Mouse (Mus musculus) lung, postnatal 0 days (tissue): ENCODE data around the gene Stag2. TPM values are rescaled to one million over a fixed set of nuclear protein-coding genes. Genes with fewer than 3 reads are reported as not detected.

Experiments used
- ATAC-seq: fragments of 200-750 bp; cut with Nextera tagmentation; 2 replicates; pipeline ENCODE4 v1.8.0; 2017; ENCODE audit warnings: moderate library complexity
- DNase-seq: peaks from one replicate; pipeline ENCODE4 v3.0.0-alpha.2; 2016; ENCODE audit warnings: low spot score
- H3K27ac ChIP-seq: fragments of 300-500 bp; sonication (generic); 2 replicates; pipeline ENCODE4 v1.5.1; 2014; ENCODE audit warnings: antibody characterized with exemption, mild to moderate bottlenecking, low read length, mixed read lengths
- H3K27me3 ChIP-seq: fragments of 300-500 bp; sonication (generic); replicated peaks from 2 replicates; pipeline ENCODE4 v1.6.1; 2014; ENCODE audit warnings: low read length, mixed read lengths; ENCODE audit not compliant: insufficient read depth
- H3K36me3 ChIP-seq: fragments of 300-500 bp; sonication (generic); 2 replicates; pipeline ENCODE4 v1.6.1; 2014; ENCODE audit warnings: low read length, mixed read lengths; ENCODE audit not compliant: insufficient read depth
- H3K4me1 ChIP-seq: fragments of 300-500 bp; sonication (generic); 2 replicates; pipeline ENCODE4 v1.6.1; 2014; ENCODE audit warnings: antibody characterized with exemption, low read depth, low read length, mixed read lengths; ENCODE audit not compliant: insufficient read depth
- H3K4me2 ChIP-seq: fragments of 300-500 bp; sonication (generic); replicated peaks from 2 replicates; pipeline ENCODE4 v1.6.1; 2014; ENCODE audit warnings: low read depth, mild to moderate bottlenecking, low read length, moderate library complexity, mixed read lengths
- H3K4me3 ChIP-seq: fragments of 300-500 bp; sonication (generic); 2 replicates; pipeline ENCODE4 v1.5.1; 2014; ENCODE audit warnings: low read depth, low read length
- H3K9ac ChIP-seq: fragments of 300-500 bp; sonication (generic); replicated peaks from 2 replicates; pipeline ENCODE4 v1.6.1; 2014; ENCODE audit warnings: low read depth, mild to moderate bottlenecking
- H3K9me3 ChIP-seq: fragments of 300-500 bp; sonication (generic); 2 replicates; pipeline ENCODE4 v1.6.1; 2016; ENCODE audit warnings: low read length, mixed read lengths
- CTCF ChIP-seq: IDR thresholded peaks from 2 replicates; pipeline ENCODE4 v1.5.1; 2016; ENCODE audit warnings: antibody characterized with exemption, mild to moderate bottlenecking
- EP300 ChIP-seq: IDR thresholded peaks from 2 replicates; pipeline ENCODE4 v1.6.1; 2016; ENCODE audit warnings: antibody characterized with exemption, mild to moderate bottlenecking, control low read depth
- WGBS: fragments of 180-500 bp; shearing (Covaris S2); extraction: QIAGEN DNeasy Blood & Tissue Kit; methylation state at CpG from one replicate; pipeline ENCODE4 v1.1.7; 2014; 5-methylcytosine and 5-hydroxymethylcytosine counted together
- polyA plus RNA-seq: library from polyadenylated mRNA; unstranded; fragments of >200 nt; fragmentation: Nextera tagmentation; extraction: Ambion mirVana; gene quantifications from 2 replicates; pipeline ENCODE4 v1.2.1, GENCODE M21; 2015

The Stag2 gene
- polyA plus RNA-seq, 1 experiment from 2014 or later = 26.8 TPM

GRCm38 (mm10) chrX:42202482-42202881 is 53.4 kb downstream of the Stag2 start:
- Histone ChIP-seq H3K4me3 (no peak overlapping the region), H3K27ac (no peak overlapping the region), H3K36me3 (peaks cover 3% of the 10 kb centered on the region; the same call in 1 of the 2 replicates), H3K4me1 (no peaks in the 10 kb centered on the region), H3K27me3 (no peaks in the 10 kb centered on the region), H3K9me3 (no peaks in the 10 kb centered on the region), H3K9ac (no peak overlapping the region), H3K4me2 (no peak overlapping the region)
- ATAC-seq = no peak
- TF ChIP-seq CTCF = no peak
- TF ChIP-seq EP300 = no peak
- no peak for DNase-seq
- WGBS = 85% methylated on average over 4 of the region's 4 CpGs

GRCm38 (mm10) chrX:42215742-42216141 is 66.6 kb downstream of the Stag2 start:
- WGBS = 81% methylated on average over 1 of the region's 1 CpGs
- ATAC-seq = no peak
- Histone ChIP-seq H3K4me1 (no peaks in the 10 kb centered on the region), H3K9ac (no peak overlapping the region), H3K36me3 (no peaks in the 10 kb centered on the region), H3K4me3 (no peak overlapping the region), H3K27me3 (no peaks in the 10 kb centered on the region), H3K9me3 (no peaks in the 10 kb centered on the region), H3K4me2 (no peak overlapping the region), H3K27ac (no peak overlapping the region)
- no peak for TF ChIP-seq EP300
- no peak for TF ChIP-seq CTCF
- DNase-seq = no peak

- no peak overlapping the region for H3K27ac ChIP-seq
- H3K9ac ChIP-seq = no peak overlapping the region
- no peak for TF ChIP-seq CTCF
- no peak for TF ChIP-seq EP300
- H3K4me3 ChIP-seq = no peak overlapping the region
- DNase-seq (no peak), ATAC-seq (no peak)
- WGBS = 85% methylated on average over 10 of the region's 10 CpGs
- no peaks in the 10 kb centered on the region for H3K9me3 ChIP-seq
- H3K27me3 ChIP-seq = no peaks in the 10 kb centered on the region
- H3K4me2 ChIP-seq = no peak overlapping the region
- H3K4me1 ChIP-seq = no peaks in the 10 kb centered on the region
- no peaks in the 10 kb centered on the region for H3K36me3 ChIP-seq
Measured at GRCm38 (mm10) chrX:42250342-42250741, 101.2 kb downstream of the Stag2 start.

- peak; percentile 59 for DNase-seq
Measured at GRCm38 (mm10) chrX:42272713-42273112, 123.6 kb downstream of the Stag2 start.

GRCm38 (mm10) chrX:42290215-42290614 is 141.1 kb downstream of the Stag2 start:
- Histone ChIP-seq H3K27me3 (no peaks in the 10 kb centered on the region), H3K27ac (no peak overlapping the region), H3K9me3 (no peaks in the 10 kb centered on the region), H3K4me3 (no peak overlapping the region), H3K4me2 (no peak overlapping the region), H3K36me3 (no peaks in the 10 kb centered on the region), H3K9ac (no peak overlapping the region), H3K4me1 (no peaks in the 10 kb centered on the region)
- DNase-seq (no peak), ATAC-seq (no peak)
- no peak for TF ChIP-seq EP300
- no peak for TF ChIP-seq CTCF
- WGBS = 51% methylated on average over 3 of the region's 3 CpGs

More at GRCm38 (mm10) chrX:42272713-42273112, 123.6 kb downstream of the Stag2 start:
- H3K27me3 ChIP-seq = no peaks in the 10 kb centered on the region
- no peak overlapping the region for H3K27ac ChIP-seq
- no peaks in the 10 kb centered on the region for H3K4me1 ChIP-seq
- no peaks in the 10 kb centered on the region for H3K36me3 ChIP-seq
- TF ChIP-seq CTCF = peak; percentile 41
- no peak for TF ChIP-seq EP300
- H3K4me2 ChIP-seq = no peak overlapping the region
- H3K4me3 ChIP-seq = no peak overlapping the region
- ATAC-seq = no peak
- H3K9me3 ChIP-seq = no peaks in the 10 kb centered on the region
- no peak overlapping the region for H3K9ac ChIP-seq

- Histone ChIP-seq H3K4me2 (no peak overlapping the region), H3K4me1 (no peaks in the 10 kb centered on the region), H3K27ac (no peak overlapping the region), H3K9me3 (no peaks in the 10 kb centered on the region), H3K36me3 (no peaks in the 10 kb centered on the region), H3K4me3 (no peak overlapping the region), H3K27me3 (no peaks in the 10 kb centered on the region), H3K9ac (no peak overlapping the region)
- DNase-seq (peak; percentile 56), ATAC-seq (peak; percentile 79)
- no peak for TF ChIP-seq CTCF
- TF ChIP-seq EP300 = no peak
- 44% methylated on average over 3 of the region's 3 CpGs for WGBS
Measured at GRCm38 (mm10) chrX:42315231-42315630, 166.1 kb downstream of the Stag2 start.

GRCm38 (mm10) chrX:42320424-42320823 is 171.3 kb downstream of the Stag2 start:
- TF ChIP-seq CTCF (no peak), EP300 (no peak)
- DNase-seq (peak; percentile 6), ATAC-seq (no peak)
- H3K4me1 ChIP-seq = no peaks in the 10 kb centered on the region
- no peaks in the 10 kb centered on the region for H3K36me3 ChIP-seq
- H3K27me3 ChIP-seq = no peaks in the 10 kb centered on the region
- H3K9me3 ChIP-seq = no peaks in the 10 kb centered on the region
- no peak overlapping the region for H3K27ac ChIP-seq
- no peak overlapping the region for H3K4me3 ChIP-seq
- H3K4me2 ChIP-seq = no peak overlapping the region
- H3K9ac ChIP-seq = no peak overlapping the region
- WGBS = 49% methylated on average over 5 of the region's 5 CpGs
